Mouse (Mus musculus) hindbrain, embryonic 13.5 days (tissue): ENCODE data around the gene Dennd2d. TPM values are rescaled to one million over a fixed set of nuclear protein-coding genes. Genes with fewer than 3 reads are reported as not detected.

Experiments used
- ATAC-seq: fragments of 200-750 bp; cut with Nextera tagmentation; 2 replicates; pipeline ENCODE4 v1.8.0; 2017; ENCODE audit warnings: moderate TSS enrichment; ENCODE audit not compliant: low FRiP score
- H3K27ac ChIP-seq: fragments of 300-500 bp; sonication (generic); 2 replicates; pipeline ENCODE4 v1.5.1; 2015; ENCODE audit warnings: inconsistent platforms, mild to moderate bottlenecking, moderate library complexity
- H3K27me3 ChIP-seq: fragments of 300-500 bp; sonication (generic); 2 replicates; pipeline ENCODE4 v1.6.1; 2015; ENCODE audit warnings: mild to moderate bottlenecking, inconsistent platforms
- H3K36me3 ChIP-seq: fragments of 300-500 bp; sonication (generic); 2 replicates; pipeline ENCODE4 v1.6.1; 2015; ENCODE audit warnings: mild to moderate bottlenecking, inconsistent platforms
- H3K4me1 ChIP-seq: fragments of 300-500 bp; sonication (generic); replicated peaks from 2 replicates; pipeline ENCODE4 v1.6.1; 2015; ENCODE audit warnings: inconsistent platforms
- H3K4me2 ChIP-seq: fragments of 300-500 bp; sonication (generic); 2 replicates; pipeline ENCODE4 v1.6.1; 2015; ENCODE audit warnings: inconsistent platforms, mild to moderate bottlenecking, moderate library complexity
- H3K4me3 ChIP-seq: fragments of 300-500 bp; sonication (generic); 2 replicates; pipeline ENCODE4 v1.5.1; 2015; ENCODE audit warnings: mild to moderate bottlenecking, inconsistent platforms
- H3K9ac ChIP-seq: fragments of 300-500 bp; sonication (generic); 2 replicates; pipeline ENCODE4 v1.6.1; 2015; ENCODE audit warnings: mild to moderate bottlenecking, inconsistent platforms
- H3K9me3 ChIP-seq: fragments of 300-500 bp; sonication (generic); 2 replicates; pipeline ENCODE4 v1.6.1; 2016; ENCODE audit warnings: inconsistent platforms
- WGBS: fragments of 180-500 bp; shearing (Covaris S2); methylation state at CpG from one replicate; pipeline ENCODE4 v1.1.7; 2015; 5-methylcytosine and 5-hydroxymethylcytosine counted together
- polyA plus RNA-seq: library from polyadenylated mRNA; unstranded; fragments of >200 nt; fragmentation: Nextera tagmentation; extraction: Ambion mirVana; gene quantifications from 2 replicates; pipeline ENCODE4 v1.2.1, GENCODE M21; 2015

The Dennd2d gene
- polyA plus RNA-seq, 1 experiment from 2014 or later: 0.57 TPM

DNA sequence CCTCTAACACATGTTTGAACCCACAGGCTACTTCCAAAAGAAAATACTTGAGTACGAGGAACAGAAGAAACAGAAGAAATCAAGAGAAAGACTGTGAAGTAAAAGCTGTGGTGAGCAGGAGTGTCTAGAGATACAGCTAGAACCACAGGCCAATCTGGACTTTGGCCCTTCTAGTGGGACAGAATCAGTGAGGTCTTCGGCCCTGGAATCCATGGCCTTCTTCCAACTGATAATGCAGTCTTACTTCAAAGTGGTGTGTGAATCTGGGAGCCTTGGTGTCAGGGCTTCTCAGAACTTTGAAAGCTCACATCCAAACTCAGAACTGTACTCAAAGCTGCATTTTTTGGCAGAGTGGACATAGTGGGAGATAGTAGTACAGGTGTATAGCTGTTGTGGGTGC lies 18.3 kb downstream of the Dennd2d start:
- WGBS: 99% methylated on average over 2 of the region's 2 CpGs
- Histone ChIP-seq H3K9ac (no peak overlapping the region), H3K4me3 (no peak overlapping the region), H3K9me3 (no peaks in the 10 kb centered on the region), H3K4me1 (no peaks in the 10 kb centered on the region), H3K27ac (no peak overlapping the region), H3K36me3 (peaks cover 40% of the 10 kb centered on the region), H3K27me3 (no peaks in the 10 kb centered on the region), H3K4me2 (no peak overlapping the region)
- no peak for ATAC-seq

DNA sequence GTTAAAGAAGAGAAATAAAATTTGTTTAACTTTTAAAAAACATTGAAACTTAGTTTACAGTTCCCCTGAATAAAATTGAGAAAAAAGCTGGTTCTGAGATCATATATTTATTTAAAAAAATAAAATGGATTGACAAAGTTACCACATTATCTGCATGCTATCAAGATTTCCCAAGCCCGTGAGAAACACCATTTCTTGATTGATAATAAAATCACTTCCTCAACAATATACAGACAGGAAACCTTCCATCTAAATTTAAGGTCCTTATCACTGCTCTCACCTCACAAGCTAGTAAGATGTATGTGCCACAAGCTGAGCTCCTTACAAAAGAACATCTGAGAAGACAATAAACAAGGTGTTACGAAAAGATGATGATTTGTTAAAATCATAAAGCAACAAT lies 20.7 kb downstream of the Dennd2d start:
- Histone ChIP-seq H3K36me3 (peaks cover 40% of the 10 kb centered on the region), H3K9ac (no peak overlapping the region), H3K4me3 (no peak overlapping the region), H3K27ac (no peak overlapping the region), H3K9me3 (no peaks in the 10 kb centered on the region), H3K4me1 (no peaks in the 10 kb centered on the region), H3K27me3 (no peaks in the 10 kb centered on the region), H3K4me2 (no peak overlapping the region)
- 98% methylated on average over 2 of the region's 2 CpGs for WGBS
- no peak for ATAC-seq

DNA sequence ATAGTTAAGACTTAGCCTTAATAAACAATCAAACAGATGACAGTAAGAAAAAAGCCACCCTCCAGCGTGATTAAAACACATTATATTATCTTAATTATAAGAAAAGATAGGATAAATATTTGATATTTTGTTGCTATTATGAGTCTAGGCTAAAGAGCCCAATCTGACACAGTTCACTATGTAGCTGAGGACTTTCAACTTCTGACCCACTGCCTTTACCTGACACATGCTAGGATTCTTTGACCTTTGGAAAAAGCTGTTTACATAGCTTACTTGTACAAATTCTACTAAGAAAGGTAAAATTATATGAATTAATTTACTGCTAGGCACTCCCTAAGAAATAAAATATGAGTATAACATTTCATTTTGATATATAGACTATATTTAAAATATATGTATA lies 28.5 kb downstream of the Dennd2d start:
- ATAC-seq: no peak

DNA sequence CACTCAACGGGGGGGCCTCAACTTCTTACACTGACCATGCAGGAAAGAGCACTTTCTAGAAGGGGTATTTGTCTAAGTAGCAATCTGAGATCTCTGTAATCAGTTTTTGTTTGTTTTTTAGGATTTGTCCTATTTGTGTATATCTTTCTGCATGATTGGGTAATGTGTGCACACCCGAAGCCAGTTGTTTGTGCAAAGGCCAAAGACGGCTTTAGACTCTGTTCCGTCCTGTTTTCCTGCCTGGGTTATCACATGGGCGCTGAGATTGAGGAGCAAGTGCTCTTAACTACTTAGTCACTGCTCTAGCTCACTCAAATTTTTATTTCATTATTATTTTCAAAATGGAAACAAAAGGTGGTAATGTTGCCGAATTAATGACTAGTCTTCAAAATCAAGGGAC lies 32.8 kb downstream of the Dennd2d start:
- H3K4me1 ChIP-seq: no peaks in the 10 kb centered on the region
- H3K36me3 ChIP-seq: 0 out of 2 replicates have a peak, but pooled peaks cover 2% of the 10 kb centered on the region
- no peaks in the 10 kb centered on the region for H3K27me3 ChIP-seq
- WGBS: 96% methylated on average over 6 of the region's 6 CpGs
- H3K9me3 ChIP-seq: no peaks in the 10 kb centered on the region
- H3K4me3 ChIP-seq: no peak overlapping the region
- no peak overlapping the region for H3K9ac ChIP-seq
- H3K27ac ChIP-seq: no peak overlapping the region
- ATAC-seq: no peak
- H3K4me2 ChIP-seq: no peak overlapping the region

More for the DNA sequence above, 28.5 kb downstream of the Dennd2d start:
- H3K9ac ChIP-seq: no peak overlapping the region
- H3K27ac ChIP-seq: no peak overlapping the region
- no peak overlapping the region for H3K4me3 ChIP-seq
- no peaks in the 10 kb centered on the region for H3K4me1 ChIP-seq
- H3K36me3 ChIP-seq: 0 out of 2 replicates have a peak, but pooled peaks cover 2% of the 10 kb centered on the region
- no peaks in the 10 kb centered on the region for H3K9me3 ChIP-seq
- no peaks in the 10 kb centered on the region for H3K27me3 ChIP-seq
- no peak overlapping the region for H3K4me2 ChIP-seq
- 94% methylated on average over 1 of the region's 1 CpGs for WGBS

DNA sequence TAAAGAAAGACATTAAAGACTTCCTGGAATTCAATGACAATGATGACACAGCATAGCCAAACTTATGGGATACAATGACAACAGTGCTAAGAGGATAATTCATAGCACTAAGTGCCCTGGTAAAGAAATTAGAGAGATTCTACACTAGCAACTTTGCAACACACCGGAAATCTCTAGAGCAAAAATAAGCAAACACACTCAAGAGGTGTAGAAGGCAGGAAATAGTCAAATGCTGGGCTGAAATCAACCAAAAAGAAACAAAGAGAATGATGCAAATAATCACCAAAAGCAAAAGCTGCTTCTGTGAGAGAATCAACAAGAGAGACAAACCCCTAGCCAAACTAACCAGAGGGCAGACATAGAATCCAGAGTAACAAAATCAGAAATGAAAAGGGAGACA lies 40.5 kb downstream of the Dennd2d start:
- H3K36me3 ChIP-seq: peaks cover 3% of the 10 kb centered on the region; the same call in 1 of the 2 replicates
- no peak for ATAC-seq
- WGBS: 98% methylated on average over 1 of the region's 1 CpGs
- no peak overlapping the region for H3K4me2 ChIP-seq
- H3K27me3 ChIP-seq: no peaks in the 10 kb centered on the region
- no peaks in the 10 kb centered on the region for H3K4me1 ChIP-seq
- no peak overlapping the region for H3K27ac ChIP-seq
- no peaks in the 10 kb centered on the region for H3K9me3 ChIP-seq
- H3K4me3 ChIP-seq: no peak overlapping the region
- no peak overlapping the region for H3K9ac ChIP-seq

DNA sequence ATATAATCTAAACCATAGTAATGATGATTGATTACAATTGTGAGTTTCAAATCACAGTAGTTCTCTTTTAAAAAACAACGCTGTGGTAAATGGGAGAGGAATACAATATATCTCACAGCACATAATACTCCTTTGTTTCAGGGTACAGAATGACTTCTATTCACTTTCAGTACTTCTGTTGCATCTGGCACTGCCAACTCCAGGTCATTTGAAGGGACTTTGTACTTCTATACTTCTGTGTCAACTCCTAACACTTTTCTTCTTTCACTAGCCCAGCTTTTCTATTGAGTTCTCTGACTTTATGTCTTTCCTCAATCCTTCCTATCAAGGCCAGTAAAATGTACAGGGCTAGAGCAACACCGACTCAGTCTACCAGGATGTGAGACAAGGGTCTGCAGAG lies 44.2 kb downstream of the Dennd2d start:
- Histone ChIP-seq H3K9me3 (no peaks in the 10 kb centered on the region), H3K36me3 (peaks cover 3% of the 10 kb centered on the region; the same call in 1 of the 2 replicates), H3K9ac (no peak overlapping the region), H3K4me3 (no peak overlapping the region), H3K27ac (no peak overlapping the region), H3K27me3 (no peaks in the 10 kb centered on the region), H3K4me2 (no peak overlapping the region), H3K4me1 (no peaks in the 10 kb centered on the region)
- WGBS: 77% methylated on average over 2 of the region's 2 CpGs
- no peak for ATAC-seq

DNA sequence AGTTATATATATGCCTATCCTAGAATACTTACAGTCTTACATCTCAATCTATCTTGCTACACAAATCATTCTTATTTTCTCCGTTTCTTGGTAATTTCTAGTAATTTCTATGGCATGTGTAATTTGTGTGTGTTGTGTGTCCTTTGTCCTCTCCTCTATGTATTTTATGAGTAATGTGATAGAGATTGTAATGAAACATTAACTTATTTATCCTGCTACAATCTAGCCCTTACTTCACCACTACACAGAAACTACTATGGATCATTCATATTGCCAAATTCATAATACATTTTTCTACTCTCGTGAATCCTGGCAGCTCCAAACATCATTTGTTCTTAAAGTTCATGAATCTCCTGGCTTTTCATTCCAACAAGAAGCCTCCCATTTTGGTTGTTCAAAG lies 45.8 kb downstream of the Dennd2d start:
- Histone ChIP-seq H3K9ac (no peak overlapping the region), H3K36me3 (peaks cover 3% of the 10 kb centered on the region; the same call in 1 of the 2 replicates), H3K9me3 (no peaks in the 10 kb centered on the region), H3K27me3 (no peaks in the 10 kb centered on the region), H3K4me3 (no peak overlapping the region), H3K4me2 (no peak overlapping the region), H3K4me1 (no peaks in the 10 kb centered on the region), H3K27ac (no peak overlapping the region)
- WGBS: 96% methylated on average over 2 of the region's 2 CpGs
- ATAC-seq: no peak

DNA sequence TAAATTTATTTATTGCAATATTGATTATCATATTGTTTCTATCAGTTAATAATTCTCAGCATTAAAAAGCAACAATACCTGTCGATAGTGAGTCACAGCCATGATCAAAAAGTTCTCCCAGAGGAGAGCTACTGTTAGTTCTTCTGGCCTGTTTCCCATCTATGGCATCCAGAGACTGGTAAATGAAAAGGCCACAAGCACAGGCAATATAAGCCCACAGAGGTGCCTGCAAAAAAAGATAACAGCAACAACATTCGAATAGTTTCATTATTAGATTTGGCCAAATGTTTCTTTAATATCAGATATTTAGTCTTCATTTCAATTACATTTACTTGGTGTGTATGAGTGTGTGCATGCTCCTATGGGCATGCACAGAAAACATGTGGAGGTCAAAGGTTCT lies 51.1 kb downstream of the Dennd2d start:
- WGBS: 96% methylated on average over 2 of the region's 2 CpGs
- ATAC-seq: no peak
- H3K36me3 ChIP-seq: peaks cover 11% of the 10 kb centered on the region
- no peak overlapping the region for H3K9ac ChIP-seq
- no peaks in the 10 kb centered on the region for H3K9me3 ChIP-seq
- H3K27ac ChIP-seq: no peak overlapping the region
- no peaks in the 10 kb centered on the region for H3K27me3 ChIP-seq
- H3K4me2 ChIP-seq: no peak overlapping the region
- no peak overlapping the region for H3K4me3 ChIP-seq
- no peaks in the 10 kb centered on the region for H3K4me1 ChIP-seq

DNA sequence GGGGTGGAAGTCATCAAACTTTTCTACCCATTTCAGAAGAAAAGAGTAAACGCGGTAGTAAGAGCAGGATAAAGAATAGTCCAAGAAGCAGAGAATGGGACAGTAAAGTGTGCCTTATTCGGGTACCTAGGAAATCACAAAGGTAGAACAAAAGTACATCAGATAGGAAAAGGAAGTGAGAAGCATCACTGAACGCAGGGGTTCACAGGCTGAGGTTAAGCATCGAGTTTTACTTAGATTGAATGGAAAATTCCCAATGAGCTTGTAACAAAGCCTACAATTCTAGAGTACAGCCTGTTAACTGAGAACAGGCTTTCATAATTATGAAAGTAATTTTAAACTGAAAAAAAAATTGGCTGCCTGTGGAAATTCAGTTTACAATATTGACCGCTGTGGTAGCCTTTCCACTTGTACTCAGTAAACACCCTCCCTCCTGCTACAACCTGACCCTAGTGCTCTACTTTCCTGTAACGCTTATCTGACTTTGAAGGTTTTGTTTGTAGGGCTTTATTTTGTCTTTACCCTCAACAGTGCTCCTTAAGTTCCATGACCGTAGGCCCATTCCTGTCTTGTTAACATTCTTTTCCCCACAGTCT lies 62.6 kb downstream of the Dennd2d start:
- ATAC-seq: no peak
- 93% methylated on average over 8 of the region's 8 CpGs for whole genome bisulfite sequencing
- no peak overlapping the region for H3K4me2 ChIP-seq

DNA sequence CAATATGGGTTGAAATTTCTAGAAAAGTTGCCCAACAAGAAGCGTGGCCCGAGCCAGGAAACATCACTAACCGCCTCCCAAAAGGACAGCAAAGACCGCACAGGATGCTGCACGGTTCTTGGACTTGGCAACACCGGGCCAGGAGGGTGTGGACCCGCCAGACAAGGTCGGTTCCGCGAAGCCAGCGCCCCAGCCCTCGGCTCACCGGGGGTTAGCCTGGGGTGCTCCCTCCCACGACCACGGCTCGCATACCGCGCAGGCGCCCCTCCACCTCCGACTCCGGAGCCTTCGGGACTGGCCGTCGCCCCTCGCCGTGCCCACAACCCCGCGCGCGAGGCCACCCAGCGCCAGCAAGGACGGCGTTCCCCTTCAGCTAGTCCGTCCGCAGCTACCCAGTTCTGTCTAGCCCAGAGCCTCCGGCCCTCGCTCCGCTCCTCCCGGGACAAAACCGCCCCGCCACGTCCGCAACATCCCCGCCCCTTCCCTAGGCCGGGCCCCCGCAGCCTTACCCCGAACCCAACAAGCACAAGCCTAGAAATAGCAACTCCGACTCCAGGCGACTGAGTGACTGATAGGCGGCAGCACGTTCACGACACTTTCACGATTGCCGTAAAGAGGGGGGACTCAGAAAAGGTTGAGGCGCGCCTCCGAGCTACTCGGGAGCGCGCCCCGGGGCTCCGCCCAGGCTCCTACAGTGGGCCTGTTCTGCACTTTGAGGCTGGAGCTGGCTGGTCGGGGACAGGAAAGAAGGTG lies 65.1 kb downstream of the Dennd2d start, which contains the start of the genes Dram2 and Cept1:
Dram2 (plus strand) TSS at position 628 of the 753 bp plus-strand sequence.
Cept1 (minus strand) TSS at position 632 of the 753 bp plus-strand sequence.
- under 1% methylated on average over 63 of the region's 63 CpGs for WGBS
- Histone ChIP-seq H3K27ac (peak within 1 kb of the TSS; percentile 96), H3K4me1 (peaks cover 29% of the 10 kb centered on the region), H3K4me2 (peak within 1 kb of the TSS; percentile 71), H3K9ac (peak within 1 kb of the TSS; percentile 90), H3K4me3 (peak within 1 kb of the TSS; percentile 84), H3K27me3 (no peaks in the 10 kb centered on the region), H3K36me3 (peaks cover under 1% of the 10 kb centered on the region; the same call in 1 of the 2 replicates), H3K9me3 (no peaks in the 10 kb centered on the region)
- peak; percentile 98 for ATAC-seq

More for the DNA sequence above, 62.6 kb downstream of the Dennd2d start:
- Histone ChIP-seq H3K9me3 (no peaks in the 10 kb centered on the region), H3K9ac (no peak overlapping the region), H3K27ac (no peak overlapping the region), H3K4me1 (peaks cover 18% of the 10 kb centered on the region), H3K36me3 (no peaks in the 10 kb centered on the region), H3K27me3 (no peaks in the 10 kb centered on the region), H3K4me3 (no peak overlapping the region)

DNA sequence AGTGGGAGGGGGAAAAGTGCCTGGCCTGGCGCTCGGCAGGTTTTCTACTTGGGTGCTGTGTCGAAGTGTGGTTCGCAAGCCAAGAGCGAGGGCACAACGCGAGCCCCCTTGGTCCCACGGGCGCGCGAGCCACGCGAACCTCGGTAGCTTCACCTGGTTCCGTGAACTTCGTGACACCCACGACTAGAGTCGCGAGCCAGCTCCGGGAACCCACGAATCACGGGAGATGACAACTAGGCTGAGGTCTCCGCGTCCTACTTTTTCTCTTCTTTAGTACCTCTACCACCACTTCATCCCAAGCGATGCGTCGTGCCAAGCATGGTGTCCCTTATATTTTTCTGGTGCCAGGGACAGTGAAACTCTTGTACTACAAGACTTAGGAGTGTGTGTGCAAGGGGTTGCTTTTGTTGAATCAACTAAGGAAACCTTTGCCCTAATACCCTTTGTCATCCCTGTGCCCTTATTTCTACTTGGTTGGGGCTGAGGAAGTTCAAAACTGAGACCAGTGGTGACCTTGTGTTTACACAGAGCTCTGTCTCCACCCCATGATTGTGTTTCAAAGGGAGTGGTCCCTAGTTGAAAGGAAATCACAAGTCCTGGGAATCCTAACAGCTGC lies 65.8 kb downstream of the Dennd2d start:
- Histone ChIP-seq H3K27me3 (no peaks in the 10 kb centered on the region), H3K4me2 (peak overlapping the region; percentile 71), H3K9me3 (no peaks in the 10 kb centered on the region), H3K36me3 (peaks cover 3% of the 10 kb centered on the region; the same call in 1 of the 2 replicates), H3K4me3 (peak overlapping the region; percentile 84), H3K4me1 (peaks cover 29% of the 10 kb centered on the region), H3K9ac (peak overlapping the region; percentile 90), H3K27ac (peak overlapping the region; percentile 96)
- under 1% methylated on average over 27 of the region's 27 CpGs for WGBS
- peak; percentile 50; the same call in 1 of the 2 replicates for ATAC-seq

DNA sequence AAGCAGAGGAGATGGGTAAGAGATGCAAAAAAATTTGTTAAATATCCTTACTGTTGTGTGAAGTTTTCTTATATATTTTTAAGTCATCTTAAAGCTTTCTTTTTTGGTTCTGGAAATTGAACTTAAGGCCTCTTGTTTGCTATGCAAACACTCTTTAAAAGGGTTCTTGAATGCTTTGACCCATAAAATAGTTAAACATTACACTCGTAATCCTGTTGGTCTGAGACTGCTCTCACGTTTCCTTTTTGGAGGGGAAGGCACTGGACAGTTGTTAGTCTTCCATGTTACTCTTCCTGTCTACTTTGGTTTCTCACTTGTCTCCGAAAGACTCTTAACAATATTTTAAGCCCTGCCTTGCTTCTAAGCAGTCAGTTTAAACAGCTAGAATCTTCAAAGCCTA lies 66.8 kb downstream of the Dennd2d start:
- Histone ChIP-seq H3K9ac (no peak overlapping the region), H3K36me3 (peaks cover 11% of the 10 kb centered on the region), H3K27me3 (no peaks in the 10 kb centered on the region), H3K9me3 (no peaks in the 10 kb centered on the region), H3K4me1 (peaks cover 29% of the 10 kb centered on the region), H3K4me3 (peak overlapping the region; percentile 18; the same call in 1 of the 2 replicates), H3K4me2 (peak overlapping the region; percentile 71), H3K27ac (no peak overlapping the region)
- ATAC-seq: no peak
- 42% methylated on average over 3 of the region's 3 CpGs for WGBS
